Mouse (Mus musculus): ENCODE data around the gene Jph2. TPM values are rescaled to one million over a fixed set of nuclear protein-coding genes. Genes with fewer than 3 reads are reported as not detected.
A peak's percentile ranks its signal among the peaks of the same experiment; 100 is the strongest.

The Jph2 gene
- polyA plus RNA-seq, 1 experiment: 18.1 TPM

DNA sequence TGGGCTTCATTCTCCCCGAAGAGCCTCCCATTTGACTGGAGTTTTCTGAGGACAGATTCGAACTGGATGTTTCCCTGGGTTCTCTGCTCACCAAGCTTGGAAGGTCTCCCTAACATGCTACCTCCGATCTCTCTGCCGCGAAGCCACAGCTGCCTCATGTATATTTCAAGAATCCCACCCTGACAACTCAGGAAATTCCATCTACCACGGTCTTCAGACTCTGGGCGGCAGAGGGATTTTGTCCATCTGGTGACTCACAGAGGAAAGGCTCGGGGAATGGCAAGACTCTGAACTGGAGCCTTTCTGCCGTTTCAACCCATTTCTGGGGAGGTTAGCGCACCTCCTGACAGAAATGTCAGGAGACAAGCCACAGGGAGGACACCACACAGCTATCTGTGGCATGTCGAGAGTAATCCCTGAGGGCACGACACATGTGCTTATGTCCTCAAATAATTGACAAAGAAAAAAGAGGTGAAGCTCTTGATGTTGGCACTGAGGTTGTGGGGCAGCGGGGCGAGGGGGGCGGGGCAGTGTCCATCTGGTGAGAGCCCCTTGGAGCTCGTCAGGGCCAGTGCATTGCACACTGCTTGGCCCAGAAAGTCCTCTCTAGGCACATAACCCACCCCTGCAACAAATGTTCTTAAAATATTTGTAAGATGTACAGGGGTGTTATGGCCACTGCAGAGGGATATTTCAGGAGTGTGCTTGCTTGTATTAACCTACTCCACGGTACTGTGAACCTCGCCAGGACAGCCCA lies 32.8 kb downstream of the Jph2 start:
- WGBS: 59% methylated on average over 18 of the region's 18 CpGs
- no peak for DNase-seq (ENCODE audit: low read depth, low spot score)

DNA sequence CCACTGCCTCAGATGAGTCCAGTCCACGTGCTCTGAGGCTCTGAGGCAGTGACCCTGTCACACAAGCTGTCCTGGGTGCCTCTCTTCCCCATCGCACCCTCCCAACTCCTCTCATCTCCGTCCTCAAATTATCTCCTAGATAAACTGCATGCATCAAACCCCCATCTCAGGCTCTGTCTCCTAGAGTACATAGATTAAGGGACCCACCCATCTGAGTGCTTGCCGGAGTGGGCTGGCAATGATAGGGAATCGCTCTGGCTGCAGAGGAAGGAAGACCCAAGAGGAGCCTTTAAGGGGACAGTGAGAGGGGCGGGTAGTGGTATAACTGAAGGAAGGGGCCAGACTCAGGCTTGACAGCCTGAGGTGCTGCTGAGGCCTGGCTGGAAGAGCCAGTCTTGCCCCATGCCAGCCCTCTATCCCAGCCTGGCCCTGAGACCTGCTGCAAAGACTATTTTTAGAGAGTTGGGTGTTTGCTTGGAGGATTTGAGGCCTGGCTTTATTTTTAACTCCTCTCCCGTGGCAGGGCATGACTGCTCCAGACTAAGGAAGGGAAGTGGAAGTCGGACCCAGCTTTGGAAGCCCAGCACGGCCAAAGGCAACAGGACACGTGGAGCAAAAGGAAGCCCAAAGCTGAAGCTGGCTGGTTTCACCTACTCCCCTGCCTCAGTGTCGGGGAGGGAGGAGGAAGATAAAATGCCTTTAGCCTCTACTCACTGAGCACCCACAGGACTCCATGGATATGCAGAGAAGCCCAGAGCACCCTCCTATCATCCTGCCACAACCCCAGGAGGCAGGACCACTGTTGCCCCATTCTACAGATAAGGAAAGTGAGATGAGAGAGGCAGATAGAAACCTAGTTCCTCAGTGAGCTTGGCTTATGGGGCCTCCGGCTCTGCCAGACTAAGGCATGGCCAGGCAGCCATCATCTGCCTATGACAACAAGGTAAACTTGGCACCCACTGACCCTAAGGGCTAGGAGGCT lies 34.6 kb downstream of the Jph2 start:
- 61% methylated on average over 12 of the region's 12 CpGs for WGBS
- DNase-seq (ENCODE audit: low read depth, low spot score): no peak

DNA sequence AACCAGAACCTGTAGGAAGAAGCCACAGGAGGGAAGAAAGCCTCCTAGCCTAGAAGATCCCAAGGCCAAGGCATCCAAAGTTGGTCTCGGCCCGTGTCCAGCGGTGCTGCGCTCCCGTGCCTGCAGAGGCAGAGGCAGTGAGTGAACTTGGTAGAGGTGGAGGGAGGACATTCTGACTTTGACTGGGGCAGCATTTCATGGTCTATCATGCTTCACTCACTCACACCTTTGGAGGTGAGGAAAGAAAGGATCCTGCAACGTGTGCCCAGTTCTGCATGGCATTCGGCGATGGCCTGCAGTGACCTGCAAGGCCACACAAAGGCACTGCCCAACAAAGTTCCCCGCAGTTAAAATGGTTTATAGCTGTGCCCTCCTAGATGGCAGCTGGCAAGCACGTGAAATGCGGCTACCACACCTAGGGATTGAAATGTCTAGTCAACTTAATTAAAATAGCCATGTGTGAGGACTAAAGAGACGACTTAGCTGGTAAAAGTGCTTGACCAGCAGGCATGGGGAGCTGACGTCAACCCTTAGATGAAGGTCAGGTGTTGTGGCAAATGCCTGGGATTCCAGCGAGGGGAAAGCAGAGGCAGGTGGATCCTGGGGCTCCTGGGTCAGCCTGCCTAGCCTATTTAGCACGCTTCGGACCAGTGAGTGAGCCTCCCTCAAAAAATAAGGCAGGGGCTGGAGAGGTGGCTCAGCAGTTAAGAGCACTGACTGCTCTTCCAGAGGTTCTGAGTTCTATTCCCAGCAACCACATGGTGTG lies 36.8 kb downstream of the Jph2 start:
- 65% methylated on average over 16 of the region's 16 CpGs for WGBS

DNA sequence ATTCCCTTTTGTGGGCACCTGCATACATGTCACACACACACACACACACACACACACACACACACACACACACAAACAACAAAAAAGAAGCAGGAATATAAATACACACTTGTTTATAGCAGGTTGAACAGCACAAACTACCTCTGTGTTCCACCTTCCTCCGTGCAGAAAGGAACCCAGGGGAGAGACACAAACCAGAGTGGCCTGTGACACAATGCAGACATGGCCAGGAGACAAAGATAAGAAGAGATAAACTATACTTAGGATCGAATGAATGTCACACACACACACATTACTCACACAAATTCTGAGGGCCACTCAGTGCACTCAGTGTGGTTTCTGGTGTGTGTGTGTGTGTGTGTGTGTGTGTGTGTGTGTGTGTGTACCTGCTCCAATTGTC lies 38.5 kb downstream of the Jph2 start:
- WGBS: 46% methylated on average over 2 of the region's 2 CpGs

More for the DNA sequence above, 36.8 kb downstream of the Jph2 start:
- no peak for DNase-seq (ENCODE audit: low read depth, low spot score)

DNA sequence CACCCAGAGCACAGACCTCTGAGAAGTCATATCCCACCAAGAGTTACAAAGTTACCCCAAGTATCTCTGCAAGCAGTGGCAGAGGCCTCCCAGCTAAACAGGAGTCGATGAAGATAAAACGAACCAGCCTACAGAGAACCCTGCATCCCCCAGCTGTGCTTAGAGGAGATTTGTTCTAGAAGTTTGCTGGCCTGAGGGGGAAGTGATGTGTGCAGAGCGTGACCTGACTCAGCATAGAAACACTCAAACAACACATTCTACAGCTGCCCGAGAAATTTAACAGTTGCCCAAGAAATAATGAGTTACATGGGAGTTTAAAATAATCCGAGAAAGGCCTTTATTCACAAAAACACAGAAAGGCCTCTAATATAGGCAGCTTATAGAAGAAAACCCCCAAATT lies 39.1 kb downstream of the Jph2 start:
- 62% methylated on average over 5 of the region's 5 CpGs for WGBS
- DNase-seq (ENCODE audit: low read depth, low spot score): no peak

More for the DNA sequence above, 38.5 kb downstream of the Jph2 start:
- no peak for DNase-seq (ENCODE audit: low read depth, low spot score)

DNA sequence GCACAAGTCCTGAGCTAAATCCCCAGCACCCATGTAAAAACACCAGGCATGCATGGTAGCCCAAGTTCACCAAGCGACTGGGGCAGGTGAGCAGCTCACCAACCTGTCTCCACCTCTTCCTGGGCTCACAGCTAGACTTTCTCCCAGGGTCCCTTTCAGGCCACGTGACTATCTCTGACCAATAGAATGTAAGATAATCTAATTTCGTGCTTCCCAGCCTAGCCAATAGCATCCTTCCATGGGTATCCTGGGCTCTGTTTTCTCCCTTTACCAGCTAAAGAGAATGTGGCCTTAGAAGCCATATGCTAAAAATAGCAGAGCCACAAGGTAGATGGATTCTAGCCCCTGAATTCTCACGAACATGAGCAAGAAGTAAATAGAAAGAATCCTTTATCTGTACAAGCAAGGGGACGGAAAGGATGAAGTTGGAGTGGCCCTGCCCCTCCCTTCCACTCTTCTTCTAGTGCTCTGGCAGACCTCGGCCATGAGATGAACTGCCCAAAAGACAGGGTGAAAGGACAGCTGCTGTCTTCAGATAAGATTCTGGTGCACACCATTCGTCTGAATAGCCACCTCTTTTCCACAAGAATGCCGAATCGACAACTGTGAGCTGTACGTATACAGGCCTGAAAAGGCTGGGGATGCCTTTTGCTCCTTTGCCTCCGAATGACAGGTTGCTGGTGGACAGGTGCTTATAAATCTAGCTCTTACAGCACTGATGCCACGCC lies 41.5 kb downstream of the Jph2 start:
- DNase-seq (ENCODE audit: low read depth, low spot score): no peak
- WGBS: 67% methylated on average over 12 of the region's 12 CpGs

DNA sequence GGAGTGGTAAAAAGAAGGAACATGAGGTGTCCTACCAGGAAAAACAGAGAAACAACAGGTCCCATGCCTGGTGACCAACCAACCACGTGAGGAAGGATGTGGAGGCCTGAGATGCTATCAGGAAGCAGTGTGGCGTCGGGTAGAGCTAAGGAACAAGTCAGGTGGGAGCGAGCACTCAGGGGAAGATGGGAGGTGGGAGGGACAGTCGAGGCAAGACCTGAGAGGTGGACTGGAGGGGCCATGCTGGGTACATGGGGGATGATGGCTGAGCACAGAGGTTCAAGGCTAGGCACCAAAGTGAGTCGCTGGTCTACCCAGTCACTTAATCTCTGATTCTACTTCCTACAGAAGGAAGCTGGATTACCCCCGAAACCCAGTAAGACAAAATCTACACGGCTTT lies 42.1 kb downstream of the Jph2 start:
- 66% methylated on average over 8 of the region's 8 CpGs for WGBS

DNA sequence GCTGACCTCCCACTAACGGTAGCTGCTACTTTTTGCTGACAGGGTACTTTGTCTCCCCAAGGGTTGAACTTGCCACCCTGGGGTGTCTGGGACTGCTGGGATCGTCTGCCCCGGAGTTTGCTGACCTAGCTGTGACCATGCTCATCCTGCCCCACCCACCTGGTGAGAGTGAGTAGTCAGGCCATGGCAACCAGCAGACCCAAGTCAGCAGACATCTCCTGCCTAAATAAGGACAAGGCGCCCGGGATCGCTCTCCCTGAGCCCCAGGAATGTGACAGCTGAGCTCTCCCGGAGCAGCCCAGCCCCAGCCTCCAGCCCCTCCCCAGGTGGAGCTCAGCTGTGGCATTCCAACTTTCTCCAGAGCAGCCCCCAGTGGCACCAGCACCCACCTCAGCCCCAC lies 44.1 kb downstream of the Jph2 start:
- no peak for DNase-seq (ENCODE audit: low read depth, low spot score)
- 2% methylated on average over 7 of the region's 7 CpGs for WGBS

More for the DNA sequence above, 42.1 kb downstream of the Jph2 start:
- no peak for DNase-seq (ENCODE audit: low read depth, low spot score)

DNA sequence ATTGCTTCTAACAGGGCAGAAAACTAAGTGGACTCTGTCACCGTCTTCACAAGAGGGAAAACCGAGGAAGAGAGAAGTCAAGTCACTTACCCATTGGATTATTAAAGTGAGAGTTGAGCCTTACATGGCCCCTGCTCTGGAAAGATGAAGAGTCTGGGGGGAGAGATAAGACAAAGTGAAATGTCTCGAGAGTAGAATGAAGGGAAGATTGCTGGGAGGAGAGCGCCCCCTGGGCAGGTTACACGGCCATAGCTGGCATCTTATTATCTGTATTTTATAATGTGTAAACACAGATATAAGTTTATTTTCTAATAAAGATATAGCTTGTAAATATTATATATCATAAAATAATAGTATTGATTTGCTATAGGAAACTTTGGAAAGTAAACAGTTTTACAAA lies 47.4 kb downstream of the Jph2 start:
- 38% methylated on average over 5 of the region's 5 CpGs for WGBS
- no peak for DNase-seq (ENCODE audit: low read depth, low spot score)

DNA sequence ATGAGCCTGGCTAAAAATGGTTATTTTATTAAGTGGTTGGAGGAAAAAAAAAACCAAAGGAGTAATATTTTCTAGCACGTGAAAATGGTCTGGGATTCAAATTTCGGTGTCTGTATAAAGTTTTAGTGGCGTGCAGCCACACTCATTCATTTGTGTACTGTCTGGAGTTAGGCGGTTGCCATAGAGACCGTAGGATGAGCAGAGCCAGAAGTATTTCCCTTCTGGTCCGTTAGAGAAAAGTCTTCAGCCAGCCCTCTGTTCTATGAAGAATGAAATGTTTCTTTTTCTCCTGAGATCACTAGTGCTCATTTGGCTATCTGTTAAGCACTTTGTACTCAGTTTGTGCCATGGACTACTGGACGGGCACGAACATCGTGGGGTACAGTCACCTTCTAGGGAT lies 48.4 kb downstream of the Jph2 start:
- WGBS: 52% methylated on average over 9 of the region's 9 CpGs
- no peak for DNase-seq (ENCODE audit: low read depth, low spot score)

DNA sequence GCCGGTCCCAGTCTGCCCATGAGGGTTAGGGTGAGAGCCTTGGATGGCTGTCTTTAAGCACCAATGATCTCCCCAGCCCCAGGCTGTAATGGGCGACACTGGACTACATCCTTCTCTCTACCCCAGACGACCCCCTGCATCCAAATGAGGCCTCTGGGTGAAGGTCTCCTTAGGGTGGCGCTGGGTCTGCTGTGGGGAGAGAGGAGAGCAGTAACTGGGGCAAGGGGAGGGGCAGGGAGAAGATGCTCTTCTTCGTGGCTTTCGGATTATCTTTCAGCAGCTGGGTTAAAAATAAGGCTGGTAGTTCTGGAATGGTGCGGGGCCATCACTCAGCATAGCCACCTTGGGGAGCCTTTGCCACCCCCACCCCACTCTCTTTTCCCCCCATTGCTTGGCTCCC lies 49.1 kb downstream of the Jph2 start:
- no peak for DNase-seq (ENCODE audit: low read depth, low spot score)
- 63% methylated on average over 7 of the region's 7 CpGs for WGBS

DNA sequence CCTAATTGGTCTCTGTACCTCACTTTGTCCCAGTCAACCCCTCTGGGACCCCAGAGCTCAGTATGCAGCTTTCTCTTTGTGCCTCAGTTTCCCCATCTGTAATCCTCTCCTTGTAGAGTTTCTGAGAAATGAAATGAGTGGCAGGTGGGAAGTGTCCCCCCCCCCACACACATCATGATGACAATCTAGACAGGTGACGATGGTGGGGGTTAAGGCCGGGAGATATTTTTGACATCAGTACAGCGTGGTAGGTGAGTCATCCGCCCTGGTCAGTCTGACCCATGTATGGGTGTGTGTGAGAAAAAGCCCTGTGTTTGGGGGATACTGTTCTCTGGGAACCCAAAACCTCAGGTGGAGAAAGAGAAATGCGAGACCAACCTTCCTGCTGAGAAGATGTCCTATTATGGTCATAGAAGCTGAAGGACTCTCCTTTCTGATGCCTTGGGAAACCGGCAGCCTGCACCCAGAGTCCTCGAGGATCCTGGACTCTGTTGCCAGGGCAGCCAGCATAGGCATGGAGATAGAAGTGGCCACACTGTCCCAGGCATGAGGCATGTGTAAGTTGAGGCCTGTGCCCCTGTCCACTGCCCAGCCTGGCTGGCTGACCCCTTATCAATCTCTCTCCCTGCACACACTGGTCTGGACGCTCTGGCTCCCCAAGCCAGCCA lies 50.1 kb downstream of the Jph2 start:
- no peak for DNase-seq (ENCODE audit: low read depth, low spot score)
- WGBS: 70% methylated on average over 8 of the region's 8 CpGs

DNA sequence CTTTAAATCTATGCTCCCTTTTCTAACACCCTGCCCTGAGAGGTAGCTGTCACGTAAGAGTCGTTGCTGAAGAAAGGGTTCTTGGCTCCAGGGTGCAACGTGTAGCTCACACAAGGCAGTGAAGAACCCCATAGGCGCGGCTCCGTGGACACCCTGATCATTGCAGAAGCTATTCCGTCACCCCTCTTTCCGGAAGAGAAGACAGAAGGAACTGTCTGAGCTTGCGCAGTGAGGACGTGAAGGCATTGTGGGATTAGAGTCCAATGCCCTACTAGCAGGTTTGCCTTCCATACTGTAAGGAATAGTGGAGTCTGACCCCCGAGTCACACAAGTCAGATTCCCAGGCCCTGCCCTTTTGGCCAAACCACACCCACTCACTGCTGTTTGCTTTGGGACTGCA lies 51.3 kb downstream of the Jph2 start:
- 55% methylated on average over 11 of the region's 11 CpGs for WGBS
- DNase-seq (ENCODE audit: low read depth, low spot score): no peak

DNA sequence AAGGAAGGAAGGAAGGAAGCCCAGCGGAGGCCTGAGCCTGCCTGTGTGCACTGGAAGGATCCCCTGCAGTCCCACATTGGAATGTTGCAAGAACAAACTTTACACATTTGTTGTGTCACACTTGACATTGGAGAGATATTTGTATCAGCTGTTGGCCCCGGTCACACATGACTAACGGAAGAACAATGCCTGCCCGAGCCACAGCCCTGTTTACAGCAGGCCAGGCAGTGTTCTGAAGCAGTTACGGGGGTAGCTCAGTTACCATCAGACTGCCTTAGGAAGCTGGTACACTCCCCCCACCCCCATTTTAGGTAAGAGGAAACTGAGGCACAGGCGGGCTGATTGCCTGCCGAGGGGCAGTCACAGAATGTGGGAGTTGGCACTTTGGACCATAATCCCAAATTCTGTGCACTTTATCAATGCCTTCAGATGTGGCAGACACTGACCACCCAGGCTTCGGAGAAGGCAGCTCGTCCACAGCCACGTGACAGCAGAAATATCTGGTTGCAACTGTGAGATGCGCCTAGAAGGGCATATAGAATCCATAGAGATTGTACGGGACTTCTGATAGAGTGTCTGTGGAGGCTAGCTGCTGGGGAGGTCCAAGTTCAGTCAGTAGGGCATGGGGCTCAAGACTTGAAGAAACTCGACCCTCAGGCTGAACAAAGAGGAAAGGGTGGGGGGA lies 52.7 kb downstream of the Jph2 start:
- DNase-seq (ENCODE audit: low read depth, low spot score): no peak
- 55% methylated on average over 13 of the region's 13 CpGs for WGBS

DNA sequence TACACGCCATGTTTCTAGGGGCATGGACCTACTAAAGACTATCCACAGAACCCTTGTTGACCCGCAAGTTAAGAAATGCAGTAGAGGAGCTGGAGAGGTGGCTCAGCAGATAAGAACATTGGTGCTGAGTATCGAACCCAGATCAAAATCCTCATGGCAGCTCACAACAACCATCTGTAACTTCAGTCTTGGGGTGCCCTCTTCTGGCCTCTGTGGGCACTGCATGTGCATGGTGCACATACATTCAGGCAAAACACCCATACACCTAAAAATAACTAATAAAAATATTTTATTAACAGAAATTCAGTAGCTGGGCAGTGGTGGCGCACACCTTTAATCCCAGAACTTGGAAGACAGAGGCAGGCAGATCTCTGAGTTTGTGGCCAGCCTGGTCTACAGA lies 54.1 kb downstream of the Jph2 start:
- 93% methylated on average over 4 of the region's 4 CpGs for WGBS
- DNase-seq (ENCODE audit: low read depth, low spot score): no peak

DNA sequence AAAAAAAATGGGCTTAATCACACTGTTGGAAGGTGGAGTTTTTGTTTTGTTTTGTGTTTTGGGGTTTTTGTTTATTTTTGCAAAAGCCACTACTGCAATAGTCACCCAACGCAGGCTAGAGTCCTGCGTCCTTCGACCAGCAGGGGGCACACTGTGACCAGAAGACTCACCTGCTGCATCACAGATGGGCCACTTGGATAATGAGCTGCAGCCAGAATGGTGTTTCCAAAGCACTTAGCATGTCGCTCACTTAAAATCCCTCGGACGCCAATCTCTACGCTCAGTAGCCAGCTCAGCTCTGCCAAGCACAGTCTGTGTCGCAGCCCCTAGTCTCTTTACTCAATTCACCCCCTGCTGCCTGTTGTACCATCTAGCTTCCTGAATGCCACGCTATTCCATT lies 57.5 kb downstream of the Jph2 start:
- 17% methylated on average over 9 of the region's 9 CpGs for WGBS

DNA sequence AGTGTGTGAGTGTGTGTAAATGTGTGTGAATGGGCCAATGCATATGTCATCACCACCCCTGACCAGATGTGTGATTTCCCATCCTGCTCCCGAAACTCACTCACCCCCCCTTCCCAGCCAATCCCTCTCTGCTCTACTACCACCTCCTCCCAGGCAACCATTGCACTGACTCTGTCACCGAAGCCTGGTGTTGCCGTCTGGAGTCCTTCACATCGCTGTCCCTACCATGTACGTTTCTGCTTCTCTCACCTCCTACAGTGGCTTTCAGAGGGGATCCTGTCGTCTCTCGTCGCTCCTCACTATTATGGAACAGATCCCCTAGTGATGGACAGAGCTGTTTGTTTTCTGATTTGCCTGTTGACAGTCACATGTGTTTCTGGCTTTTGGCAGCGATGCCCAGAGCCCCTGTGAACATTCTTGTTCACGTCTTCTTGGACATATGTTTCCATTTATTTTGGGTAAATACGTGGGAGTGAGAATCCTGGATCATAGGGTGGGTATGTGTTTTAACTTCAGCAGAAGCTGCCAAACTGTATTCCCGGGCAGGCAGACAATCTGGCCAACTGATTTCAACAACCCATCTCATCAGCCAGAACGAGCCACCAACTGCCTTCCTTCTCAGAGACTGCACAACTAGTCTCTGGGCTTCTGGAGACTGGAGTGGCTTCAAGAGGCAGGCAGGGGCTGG lies 65.3 kb downstream of the Jph2 start:
- DNase-seq (ENCODE audit: low read depth, low spot score): no peak
- 63% methylated on average over 13 of the region's 13 CpGs for WGBS

More for the DNA sequence above, 57.5 kb downstream of the Jph2 start:
- DNase-seq (ENCODE audit: low read depth, low spot score): peak; percentile 25

DNA sequence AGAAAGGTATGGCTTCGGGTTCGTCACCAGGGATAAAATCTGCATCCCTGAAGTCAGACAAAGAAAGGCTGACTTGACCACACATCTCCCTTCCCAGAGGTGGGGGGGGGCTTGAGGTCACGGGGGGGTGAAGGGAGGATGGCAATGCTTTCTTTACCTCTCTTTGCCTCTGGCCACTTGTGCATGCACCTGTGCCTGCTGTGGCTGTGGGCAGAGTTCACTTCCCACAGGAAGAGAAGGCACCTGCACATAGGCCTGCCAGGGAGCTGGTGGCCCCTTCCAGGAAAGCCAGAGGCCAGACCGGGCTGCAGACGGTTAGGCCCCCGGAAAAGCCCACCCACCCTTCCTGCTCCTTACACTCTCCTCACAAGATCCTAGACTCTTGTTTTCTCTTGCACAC lies 66.4 kb downstream of the Jph2 start:
- WGBS: 68% methylated on average over 6 of the region's 6 CpGs
- no peak for DNase-seq (ENCODE audit: low read depth, low spot score)
